Mouse (Mus musculus) thymus, adult 2 months (tissue): ENCODE data around the gene Lsmem1. TPM values are rescaled to one million over a fixed set of nuclear protein-coding genes. Genes with fewer than 3 reads are reported as not detected.

Experiments used
- DNase-seq: peaks from one replicate; pipeline ENCODE4 v3.0.0; 2021
- H3K27ac ChIP-seq: fragments of 200-500 bp; 2 replicates; pipeline ENCODE4 v1.5.1; 2012; ENCODE audit warnings: low read length, control low read depth; ENCODE audit not compliant: control insufficient read depth, insufficient read depth
- H3K27me3 ChIP-seq: fragments of 200-500 bp; 2 replicates; pipeline ENCODE4 v1.6.1; 2012; ENCODE audit warnings: mild to moderate bottlenecking, low read length, moderate library complexity, mixed read lengths; ENCODE audit not compliant: control insufficient read depth, insufficient read depth
- H3K36me3 ChIP-seq: fragments of 200-500 bp; 2 replicates; pipeline ENCODE4 v1.6.1; 2012; ENCODE audit warnings: mild to moderate bottlenecking, low read length, moderate library complexity; ENCODE audit not compliant: control insufficient read depth, insufficient read depth
- H3K4me1 ChIP-seq: fragments of 200-500 bp; replicated peaks from 2 replicates; pipeline ENCODE4 v1.6.1; 2012; ENCODE audit warnings: low read length; ENCODE audit not compliant: control insufficient read depth, insufficient read depth
- H3K4me3 ChIP-seq: fragments of 200-500 bp; 2 replicates; pipeline ENCODE4 v1.5.1; 2012; ENCODE audit warnings: mild to moderate bottlenecking, low read length, control low read depth, moderate library complexity; ENCODE audit not compliant: control insufficient read depth, insufficient read depth
- CTCF ChIP-seq: fragments of 200-500 bp; IDR thresholded peaks from 2 replicates; pipeline ENCODE4 v1.5.1; 2012; ENCODE audit warnings: mild to moderate bottlenecking, control low read depth, low read length, moderate library complexity, borderline replicate concordance; ENCODE audit not compliant: control insufficient read depth, poor library complexity, insufficient read depth; ENCODE audit errors: extremely low read depth
- POLR2A ChIP-seq: fragments of 200-500 bp; IDR thresholded peaks from 2 replicates; pipeline ENCODE4 v1.6.1; 2012; ENCODE audit warnings: mild to moderate bottlenecking, low read length, control low read depth, moderate library complexity; ENCODE audit not compliant: control insufficient read depth, poor library complexity, insufficient read depth; ENCODE audit errors: extremely low read depth
- WGBS: fragments of 180-500 bp; shearing (Covaris S2); methylation state at CpG from one replicate; pipeline ENCODE4 v1.1.7; 2018; 5-methylcytosine and 5-hydroxymethylcytosine counted together
- polyA plus RNA-seq: library from polyadenylated mRNA; depleted of rRNA; stranded (reverse); fragments of >200 nt; gene quantifications from 2 replicates; pipeline ENCODE4 v1.2.3, GENCODE M21; 2012

Gene Lsmem1
- polyA plus RNA-seq, 1 experiment = 2.0 TPM

- no peaks in the 10 kb centered on the region for H3K27me3 ChIP-seq
- H3K36me3 ChIP-seq = peaks cover 65% of the 10 kb centered on the region
- 96% methylated on average over 15 of the region's 15 CpGs for WGBS
- H3K4me1 ChIP-seq = peaks cover under 1% of the 10 kb centered on the region; the same call in 1 of the 2 replicates
- H3K27ac ChIP-seq = no peak overlapping the region
- TF ChIP-seq CTCF = no peak
- TF ChIP-seq POLR2A = no peak
- no peak overlapping the region for H3K4me3 ChIP-seq
- no peak for DNase-seq
These were observed 15.9 kb upstream of the Lsmem1 start for GRCm38 (mm10) chr12:40214888-40215876.

DNA sequence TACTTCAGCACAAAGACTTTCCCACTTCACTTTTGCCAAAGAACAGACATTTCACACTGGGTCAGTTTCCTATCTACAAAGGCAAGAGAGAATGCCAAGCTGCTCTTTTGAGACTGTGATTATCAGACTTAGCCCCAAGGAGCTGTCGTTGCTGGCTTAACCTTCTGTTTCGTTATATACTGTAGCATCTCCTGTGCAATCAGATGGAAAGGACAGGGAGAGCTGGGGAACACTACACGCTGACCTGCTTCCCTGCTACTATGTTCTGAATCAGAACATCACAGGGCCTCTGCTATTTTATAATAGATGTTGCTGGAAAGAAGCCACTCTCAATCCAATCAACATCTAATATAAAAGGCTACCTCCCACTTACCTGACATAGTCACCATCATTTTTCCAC, 9.8 kb upstream of the Lsmem1 start:
- Histone ChIP-seq H3K36me3 (peaks cover 81% of the 10 kb centered on the region), H3K27me3 (no peaks in the 10 kb centered on the region), H3K27ac (no peak overlapping the region), H3K4me3 (no peak overlapping the region), H3K4me1 (no peaks in the 10 kb centered on the region)
- no peak for TF ChIP-seq POLR2A
- no peak for TF ChIP-seq CTCF
- no peak for DNase-seq
- 95% methylated on average over 3 of the region's 3 CpGs for WGBS

- no peak overlapping the region for H3K27ac ChIP-seq
- no peaks in the 10 kb centered on the region for H3K4me1 ChIP-seq
- no peak for TF ChIP-seq CTCF
- TF ChIP-seq POLR2A = no peak
- H3K4me3 ChIP-seq = no peak overlapping the region
- WGBS = 93% methylated on average over 4 of the region's 4 CpGs
- H3K36me3 ChIP-seq = peaks cover 78% of the 10 kb centered on the region
- no peak for DNase-seq
- H3K27me3 ChIP-seq = no peaks in the 10 kb centered on the region
These were observed 8.6 kb upstream of the Lsmem1 start for GRCm38 (mm10) chr12:40207909-40208308.

- Histone ChIP-seq H3K4me1 (peaks cover 7% of the 10 kb centered on the region), H3K27me3 (no peaks in the 10 kb centered on the region), H3K36me3 (peaks cover 51% of the 10 kb centered on the region), H3K4me3 (no peak overlapping the region), H3K27ac (no peak overlapping the region)
- no peak for DNase-seq
- WGBS = 96% methylated on average over 7 of the region's 7 CpGs
- TF ChIP-seq CTCF = no peak
- no peak for TF ChIP-seq POLR2A
These were observed 3.1 kb upstream of the Lsmem1 start for GRCm38 (mm10) chr12:40202161-40203035.

- no peak for DNase-seq
- 95% methylated on average over 6 of the region's 6 CpGs for WGBS
- peaks cover 33% of the 10 kb centered on the region for H3K36me3 ChIP-seq
- H3K27me3 ChIP-seq = no peaks in the 10 kb centered on the region
- no peak overlapping the region for H3K27ac ChIP-seq
- no peak overlapping the region for H3K4me3 ChIP-seq
- no peak for TF ChIP-seq POLR2A
- TF ChIP-seq CTCF = no peak
- peaks cover 7% of the 10 kb centered on the region for H3K4me1 ChIP-seq
These were observed 1.4 kb upstream of the Lsmem1 start for GRCm38 (mm10) chr12:40200484-40201235.
